Mouse (Mus musculus): ENCODE measurements around the gene Syt3.

Syt3 gene

DNA sequence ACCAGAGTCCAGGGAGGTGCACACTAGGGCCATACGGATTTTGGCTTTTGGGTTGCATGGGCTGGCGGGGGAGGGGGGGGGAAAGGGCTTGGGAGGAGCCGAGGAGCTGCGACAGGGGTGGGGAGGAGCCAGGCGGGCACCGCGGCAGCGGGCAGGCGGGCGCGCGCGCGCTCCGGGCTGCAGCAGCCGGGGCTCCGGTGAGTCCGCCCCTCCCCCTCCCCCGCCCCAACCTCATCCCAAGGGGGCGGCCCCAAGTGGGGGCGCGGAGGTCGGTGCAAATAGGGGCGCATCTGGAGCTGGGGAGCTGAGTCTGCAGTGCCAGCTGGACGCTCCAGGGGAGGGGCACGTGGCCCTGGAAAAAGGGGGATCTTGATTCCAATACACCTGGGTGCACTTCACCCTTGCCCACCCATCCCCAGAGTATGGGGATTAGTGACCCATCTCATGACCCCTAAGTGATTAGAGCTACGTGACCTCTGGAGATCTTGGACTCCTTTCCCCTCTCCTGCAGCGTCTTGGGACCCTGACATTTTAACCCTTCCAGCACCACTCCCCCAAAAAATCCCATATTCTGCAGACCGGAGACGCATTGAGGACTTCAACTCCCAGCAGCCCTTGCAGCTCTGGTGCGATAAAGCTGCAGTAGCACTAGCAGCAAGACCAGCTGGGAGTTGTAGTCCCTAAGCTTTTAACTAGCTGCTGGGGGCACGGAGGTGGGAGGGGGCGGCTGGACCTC is at the start of gene Syt3:
TSS of gene Syt3 (plus strand) at position 123 of the 736 bp plus-strand sequence.
- DNase-seq (ENCODE audit: low read depth, low spot score), result peak; percentile 84

DNA sequence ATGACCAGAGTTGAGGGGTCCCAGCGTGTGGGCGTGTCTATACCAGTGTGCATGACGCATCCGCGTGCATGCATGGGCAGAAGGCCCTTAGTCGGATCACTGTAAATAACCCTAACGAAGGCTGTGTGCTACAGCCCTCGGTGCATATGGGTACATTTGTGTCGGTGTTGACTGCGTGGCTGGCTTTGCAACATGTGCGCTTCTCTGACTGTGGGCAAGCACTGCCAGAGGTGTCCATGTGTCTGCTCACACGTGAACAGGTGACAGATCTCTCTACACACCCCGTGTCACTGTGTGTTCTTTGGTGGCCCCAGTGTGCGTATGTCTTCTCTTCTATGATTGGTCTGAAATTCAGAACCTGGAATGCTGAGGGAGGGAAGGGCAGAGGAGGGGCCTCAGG is 49.8 kb upstream of the Syt3 start:
- DNase-seq (ENCODE audit: low read depth, low spot score), result no peak

DNA sequence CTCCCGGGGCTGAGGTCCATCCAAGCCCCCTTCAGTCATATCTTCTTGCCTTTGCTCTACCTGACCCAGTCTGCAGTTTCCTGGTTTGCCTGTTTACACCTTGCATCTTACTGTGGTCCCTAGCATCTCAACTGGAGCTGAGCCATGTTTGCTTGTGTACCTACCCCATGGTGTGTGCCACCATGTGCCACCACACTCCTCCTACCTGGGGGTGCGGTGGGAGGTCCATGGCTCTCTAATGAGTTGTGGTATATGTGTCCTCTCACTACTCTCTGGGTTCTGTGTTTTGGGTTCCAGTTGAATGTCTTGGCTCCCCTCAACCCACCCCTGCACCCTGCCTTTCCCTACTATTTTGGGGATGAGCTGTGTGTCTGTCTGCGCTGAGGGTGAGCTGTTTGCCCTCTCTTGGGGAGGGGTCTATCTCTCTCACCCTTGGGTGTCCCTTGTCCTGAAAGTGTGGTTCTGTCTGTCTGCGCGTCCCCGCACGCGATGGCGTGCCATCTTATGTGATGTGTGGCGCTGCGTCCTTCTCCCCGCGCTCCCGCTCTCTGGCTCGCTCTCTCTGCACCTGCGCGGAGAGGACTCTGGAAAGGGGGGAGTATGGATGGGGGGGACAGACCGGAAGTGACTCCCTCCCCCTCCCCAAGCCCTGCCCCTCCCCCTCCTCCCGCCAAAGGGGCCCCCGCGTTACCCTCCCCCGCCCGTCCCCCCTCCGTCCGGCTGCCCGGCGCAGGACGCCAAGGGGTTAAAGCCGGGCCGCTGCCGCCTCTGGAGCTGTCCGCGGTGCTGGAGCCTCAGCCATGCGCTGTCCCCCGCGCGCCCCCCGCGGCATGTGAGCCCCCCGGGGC is 48.6 kb upstream of the Syt3 start:
- no peak for DNase-seq (ENCODE audit: low read depth, low spot score)

GRCm38 (mm10) chr7:44336046-44337021 is 47.6 kb upstream of the Syt3 start:
- DNase-seq (ENCODE audit: low read depth, low spot score), result no peak

DNA sequence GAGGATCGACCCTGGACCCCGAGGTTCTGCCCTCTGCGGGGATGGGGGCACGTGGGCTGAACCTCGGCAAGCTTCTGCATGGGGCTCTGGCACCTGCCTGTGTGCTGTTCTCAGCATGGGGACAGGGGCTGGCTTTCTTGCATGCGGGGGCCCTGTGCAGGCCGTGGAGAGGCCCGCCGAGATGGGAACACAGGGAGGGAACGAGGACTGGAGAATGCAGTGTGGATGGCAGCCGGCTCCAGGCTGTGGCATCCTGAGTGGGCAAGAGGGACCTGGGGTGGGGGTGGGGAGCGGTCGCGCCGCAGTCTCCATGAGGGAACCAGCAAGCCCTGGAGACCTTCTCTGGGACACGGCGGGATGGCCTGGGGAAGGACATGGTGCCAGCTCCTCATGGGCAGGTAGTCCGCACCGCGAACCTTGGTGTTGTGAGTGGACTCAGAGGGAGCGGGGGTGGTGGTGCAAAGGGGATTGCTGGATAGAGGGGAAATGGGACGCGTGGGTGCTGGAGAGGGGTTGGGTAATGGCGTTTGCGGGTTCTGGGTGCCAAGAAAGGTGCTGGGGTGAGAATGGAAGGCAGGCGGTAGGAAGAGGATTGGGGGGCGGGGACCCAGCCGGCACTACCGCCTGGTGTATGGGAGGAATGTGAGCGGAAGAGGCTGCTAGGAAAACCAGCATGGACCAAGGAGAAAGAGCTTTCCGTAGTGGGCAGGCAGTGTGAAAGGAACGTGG is 46.6 kb upstream of the Syt3 start:
- no peak for DNase-seq (ENCODE audit: low read depth, low spot score)

DNA sequence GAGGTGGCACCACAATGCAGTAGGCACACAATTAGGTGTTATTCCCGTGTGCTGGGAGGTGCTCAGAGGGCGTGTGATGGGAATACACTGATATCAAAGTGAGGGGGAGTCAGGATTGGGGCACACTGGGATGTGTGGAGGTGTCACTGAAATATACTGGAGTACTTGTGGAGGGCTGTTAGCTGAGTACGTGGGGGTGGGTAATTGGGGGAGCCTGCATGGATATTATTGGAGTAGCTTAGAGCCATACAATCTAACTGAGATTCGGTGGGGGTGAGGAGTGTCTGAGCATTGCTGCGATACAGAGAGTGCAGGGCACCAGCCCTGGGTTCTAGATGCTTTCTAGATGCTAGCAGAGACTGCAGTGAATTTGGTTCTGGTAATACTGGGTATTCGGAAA is 43.7 kb upstream of the Syt3 start:
- DNase-seq (ENCODE audit: low read depth, low spot score), result no peak

GRCm38 (mm10) chr7:44341119-44341518 is 42.8 kb upstream of the Syt3 start:
- DNase-seq (ENCODE audit: low read depth, low spot score), result no peak

GRCm38 (mm10) chr7:44341714-44342113 is 42.2 kb upstream of the Syt3 start:
- DNase-seq (ENCODE audit: low read depth, low spot score), result no peak

DNA sequence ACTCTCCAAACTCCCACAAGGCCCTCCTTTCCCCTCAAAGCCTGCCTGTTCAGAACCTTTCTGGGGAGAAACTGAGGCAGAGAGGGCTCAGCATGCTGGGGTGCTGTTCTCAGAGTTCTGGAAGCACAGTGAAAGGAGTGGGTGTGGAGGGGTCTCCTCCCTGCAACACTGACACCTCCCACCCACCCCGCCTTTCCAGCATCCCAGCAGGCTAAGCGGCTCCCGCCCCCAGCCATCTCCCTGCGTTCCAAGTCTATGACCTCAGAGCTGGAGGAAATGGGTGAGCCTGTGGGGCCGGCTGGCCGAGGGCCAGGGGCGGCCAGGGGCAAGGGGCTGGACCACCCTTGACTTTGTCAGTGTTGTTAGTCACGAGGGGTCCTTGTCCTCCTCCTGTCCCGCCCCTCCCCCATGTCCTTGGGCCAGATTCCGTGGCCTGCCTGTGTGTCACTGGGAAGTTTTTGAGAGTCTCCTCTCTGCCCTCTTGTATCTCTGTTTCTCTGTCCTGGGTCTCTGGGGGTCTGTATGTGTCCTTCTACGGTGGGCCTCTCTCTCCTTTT is 40.4 kb upstream of the Syt3 start:
- peak; percentile 54 for DNase-seq (ENCODE audit: low read depth, low spot score)

- DNase-seq (ENCODE audit: low read depth, low spot score), result no peak
Observed at GRCm38 (mm10) chr7:44344622-44345021, 39.3 kb upstream of the Syt3 start.

DNA sequence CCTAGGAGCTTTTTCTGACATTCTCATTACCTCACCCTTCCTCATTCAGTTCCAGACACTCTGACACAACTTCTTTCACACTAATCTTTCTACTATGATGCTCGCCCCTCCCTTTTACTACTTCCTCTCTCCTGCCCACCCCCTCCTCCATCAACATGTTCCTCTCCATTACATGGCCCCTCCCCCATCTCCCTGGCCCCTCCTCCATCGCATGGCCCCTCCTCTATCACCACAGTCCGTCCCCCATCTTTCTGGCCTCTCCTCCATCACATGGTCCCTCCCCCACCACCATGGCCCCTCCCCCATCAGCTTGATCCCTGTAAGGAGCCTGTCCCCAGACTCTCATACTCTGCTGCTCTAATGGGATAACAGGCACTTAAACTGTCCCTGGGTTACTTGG is 34.9 kb upstream of the Syt3 start:
- DNase-seq (ENCODE audit: low read depth, low spot score), result peak; percentile 91

DNA sequence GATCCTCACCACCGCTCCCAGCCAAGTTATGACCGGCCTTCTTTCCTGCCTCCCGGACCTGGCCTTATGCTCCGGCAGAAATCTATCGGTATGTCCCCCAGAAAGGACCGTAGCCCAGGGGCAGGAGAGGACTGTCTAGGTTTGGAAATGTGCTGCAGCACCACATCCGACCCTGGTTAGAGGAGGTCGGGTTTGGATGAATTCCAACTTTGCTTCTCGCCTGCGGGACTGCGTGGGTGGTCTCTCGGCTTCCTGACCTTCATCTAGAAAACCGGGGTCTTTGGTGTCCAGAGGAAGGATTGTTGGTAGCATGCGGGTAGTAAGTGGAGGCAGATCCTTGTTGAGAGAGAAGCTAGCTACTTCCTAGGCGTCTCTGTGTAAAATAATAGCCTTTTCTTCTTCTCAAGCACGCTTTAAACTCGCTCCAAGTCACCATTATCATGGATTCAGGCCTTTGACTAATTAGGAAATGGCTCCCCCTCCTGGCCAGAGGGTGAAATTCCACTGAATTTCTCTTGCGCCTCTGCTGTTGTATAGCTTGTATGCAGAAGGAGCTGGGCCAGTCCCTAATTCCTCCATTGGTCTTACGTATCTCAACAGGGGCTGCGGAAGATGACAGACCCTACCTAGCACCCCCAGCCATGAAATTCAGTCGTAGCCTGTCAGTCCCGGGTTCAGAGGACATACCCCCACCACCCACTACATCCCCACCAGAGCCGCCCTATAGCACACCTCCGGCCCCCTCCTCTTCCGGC is 32.8 kb upstream of the Syt3 start:
- DNase-seq (ENCODE audit: low read depth, low spot score), result peak; percentile 94

- no peak for DNase-seq (ENCODE audit: low read depth, low spot score)
Observed at GRCm38 (mm10) chr7:44351881-44352749, 31.8 kb upstream of the Syt3 start.

DNA sequence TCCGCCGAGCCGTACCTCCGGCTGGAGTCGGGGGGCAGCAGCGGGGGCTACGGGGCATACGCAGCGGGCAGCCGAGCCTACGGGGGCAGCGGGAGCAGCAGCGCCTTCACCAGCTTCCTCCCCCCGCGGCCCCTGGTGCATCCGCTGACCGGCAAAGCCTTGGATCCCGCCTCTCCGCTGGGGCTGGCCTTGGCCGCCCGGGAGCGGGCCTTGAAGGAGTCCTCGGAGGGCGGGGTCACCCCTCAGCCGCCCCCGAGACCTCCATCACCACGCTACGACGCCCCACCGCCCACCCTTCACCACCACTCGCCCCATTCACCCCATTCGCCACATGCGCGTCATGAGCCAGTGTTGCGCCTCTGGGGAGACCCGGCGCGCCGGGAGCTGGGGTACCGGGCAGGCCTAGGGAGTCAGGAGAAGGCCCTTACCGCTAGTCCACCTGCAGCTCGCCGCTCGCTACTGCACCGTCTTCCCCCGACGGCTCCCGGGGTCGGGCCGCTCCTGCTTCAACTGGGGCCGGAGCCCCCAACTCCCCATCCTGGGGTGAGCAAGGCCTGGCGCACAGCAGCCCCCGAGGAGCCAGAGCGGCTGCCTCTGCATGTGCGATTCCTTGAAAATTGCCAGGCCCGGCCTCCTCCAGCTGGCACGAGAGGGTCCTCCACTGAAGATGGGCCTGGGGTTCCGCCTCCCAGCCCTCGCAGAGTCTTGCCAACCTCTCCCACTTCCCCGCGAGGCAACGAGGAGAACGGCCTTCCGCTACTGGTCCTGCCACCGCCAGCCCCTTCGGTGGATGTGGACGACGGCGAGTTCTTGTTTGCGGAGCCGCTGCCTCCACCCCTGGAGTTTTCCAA is 30.9 kb upstream of the Syt3 start:
- no peak for DNase-seq (ENCODE audit: low read depth, low spot score)

DNA sequence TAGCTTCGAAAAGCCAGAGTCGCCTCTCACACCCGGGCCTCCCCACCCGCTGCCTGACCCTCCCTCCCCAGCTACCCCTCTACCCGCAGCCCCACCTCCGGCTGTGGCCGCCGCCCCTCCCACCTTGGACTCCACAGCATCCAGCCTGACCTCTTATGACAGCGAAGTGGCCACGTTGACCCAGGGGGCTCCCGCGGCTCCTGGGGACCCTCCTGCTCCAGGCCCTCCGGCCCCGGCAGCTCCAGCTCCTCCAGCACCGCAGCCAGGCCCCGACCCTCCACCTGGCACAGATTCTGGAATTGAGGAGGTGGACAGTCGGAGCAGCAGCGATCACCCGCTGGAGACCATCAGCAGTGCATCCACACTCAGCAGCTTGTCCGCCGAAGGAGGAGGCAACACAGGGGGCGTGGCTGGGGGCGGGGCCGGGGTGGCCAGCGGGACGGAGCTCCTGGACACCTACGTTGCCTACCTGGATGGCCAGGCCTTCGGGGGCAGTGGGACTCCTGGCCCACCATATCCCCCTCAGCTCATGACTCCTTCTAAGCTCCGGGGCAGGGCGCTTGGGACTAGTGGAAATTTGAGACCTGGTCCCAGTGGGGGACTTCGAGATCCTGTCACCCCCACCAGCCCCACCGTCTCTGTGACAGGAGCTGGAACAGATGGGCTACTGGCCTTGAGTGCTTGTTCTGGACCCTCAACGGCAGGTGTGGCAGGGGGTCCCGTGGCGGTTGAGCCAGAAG is 30.1 kb upstream of the Syt3 start:
- no peak for DNase-seq (ENCODE audit: low read depth, low spot score)

DNA sequence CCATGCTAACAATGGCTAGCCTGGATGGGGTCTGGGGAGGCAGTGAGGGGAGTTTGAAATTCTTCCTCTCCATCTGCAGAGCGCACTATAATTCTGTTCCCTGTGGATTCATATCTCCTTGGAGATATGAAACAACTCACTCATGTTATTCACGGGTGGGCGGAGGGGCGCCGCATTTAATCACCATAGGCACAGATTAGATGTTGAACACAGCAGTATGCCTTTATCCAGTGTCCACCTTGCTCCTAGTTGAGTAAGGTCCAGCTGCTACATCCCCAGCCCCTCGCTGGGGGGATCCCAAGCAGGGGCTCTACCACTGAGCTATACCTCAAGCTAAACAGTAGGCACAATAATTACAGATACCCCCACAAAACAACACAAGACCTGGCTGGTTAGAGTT is 28.5 kb upstream of the Syt3 start:
- no peak for DNase-seq (ENCODE audit: low read depth, low spot score)
